Mouse (Mus musculus) heart, adult 2 months (tissue): ENCODE measurements around the gene Mettl15. TPM values are rescaled to one million over a fixed set of nuclear protein-coding genes. Genes with fewer than 3 reads are reported as not detected.

Experiments
- DNase-seq, 2 experiments: peaks; one replicate each; pipeline ENCODE4 v3.0.0; 2021
- H3K27ac ChIP-seq: fragments of 200-600 bp; 2 replicates; pipeline ENCODE4 v1.8.1; 2022
- H3K27me3 ChIP-seq: fragments of 200-500 bp; 2 replicates; pipeline ENCODE4 v1.6.1; 2012; ENCODE audit warnings: mild to moderate bottlenecking, low read length, inconsistent platforms, mixed read lengths; ENCODE audit not compliant: control insufficient read depth, insufficient read depth
- H3K36me3 ChIP-seq: fragments of 200-500 bp; 2 replicates; pipeline ENCODE4 v1.6.1; 2012; ENCODE audit warnings: low read length, inconsistent platforms; ENCODE audit not compliant: control insufficient read depth, insufficient read depth
- H3K4me1 ChIP-seq: fragments of 200-500 bp; 2 replicates; pipeline ENCODE4 v1.6.1; 2011; ENCODE audit warnings: low read length; ENCODE audit not compliant: control insufficient read depth, insufficient read depth
- H3K4me3 ChIP-seq: fragments of 200-600 bp; 2 replicates; pipeline ENCODE4 v1.8.1; 2022
- H3K79me2 ChIP-seq: fragments of 200-500 bp; replicated peaks from 2 replicates; pipeline ENCODE4 v1.6.1; 2012; ENCODE audit warnings: mild to moderate bottlenecking, inconsistent platforms, low read length, moderate library complexity, mixed read lengths; ENCODE audit not compliant: control insufficient read depth, insufficient read depth
- H3K9ac ChIP-seq: fragments of 200-500 bp; 2 replicates; pipeline ENCODE4 v1.6.1; 2012; ENCODE audit warnings: low read depth, mild to moderate bottlenecking, control low read depth, inconsistent platforms, low read length, mixed read lengths
- CTCF ChIP-seq: fragments of 200-600 bp; IDR thresholded peaks from 2 replicates; pipeline ENCODE4 v1.8.1; 2022; ENCODE audit warnings: antibody characterized with exemption, mild to moderate bottlenecking, moderate library complexity
- EP300 ChIP-seq: fragments of 200-500 bp; IDR thresholded peaks from 2 replicates; pipeline ENCODE4 v1.6.1; 2011; ENCODE audit warnings: low read depth, low read length, control low read depth; ENCODE audit not compliant: insufficient read depth
- POLR2A ChIP-seq: fragments of 200-500 bp; IDR thresholded peaks from 2 replicates; pipeline ENCODE4 v1.6.1; 2011; ENCODE audit warnings: mild to moderate bottlenecking, low read depth, low read length, control low read depth; ENCODE audit not compliant: insufficient read depth
- WGBS: fragments of 180-500 bp; shearing (Covaris S2); methylation state at CpG from one replicate; pipeline ENCODE4 v1.1.7; 2018; 5-methylcytosine and 5-hydroxymethylcytosine counted together
- intact Hi-C: fragments of 180-260 bp; cut with DNase I; formaldehyde crosslinking; loops from one replicate; pipeline ENCODE4 v1.15.1; 2025
- polyA plus RNA-seq: library from polyadenylated mRNA; depleted of rRNA; stranded (reverse); fragments of >200 nt; gene quantifications from 2 replicates; pipeline ENCODE4 v1.2.3, GENCODE M21; 2012
- total RNA-seq, 2 experiments: library from RNA; stranded (reverse); gene quantifications; 2 replicates each; pipeline ENCODE4 v1.2.3; 2021

The Mettl15 gene
- total and polyA plus RNA-seq, 3 experiments, result 7.1 to 12.9 (median 12.1) TPM

GRCm38 (mm10) chr2:109289327-109289726 lies 8.8 kb upstream of the Mettl15 start:
- Histone ChIP-seq H3K4me1 (no peaks in the 10 kb centered on the region), H3K79me2 (0 out of 2 replicates have a peak, but pooled peaks cover 1% of the 10 kb centered on the region), H3K9ac (no peak overlapping the region), H3K27me3 (no peaks in the 10 kb centered on the region), H3K27ac (no peak overlapping the region), H3K36me3 (no peaks in the 10 kb centered on the region), H3K4me3 (no peak overlapping the region)
- no peak for DNase-seq
- no peak for TF ChIP-seq CTCF
- no peak for TF ChIP-seq POLR2A
- TF ChIP-seq EP300, result no peak
- WGBS, result 95% methylated on average over 6 of the region's 6 CpGs
- intact Hi-C loops, result loop anchor here (10.0 kb wide), 1 partner anchor 405 kb away; no protein-coding TSS in a partner anchor

DNA sequence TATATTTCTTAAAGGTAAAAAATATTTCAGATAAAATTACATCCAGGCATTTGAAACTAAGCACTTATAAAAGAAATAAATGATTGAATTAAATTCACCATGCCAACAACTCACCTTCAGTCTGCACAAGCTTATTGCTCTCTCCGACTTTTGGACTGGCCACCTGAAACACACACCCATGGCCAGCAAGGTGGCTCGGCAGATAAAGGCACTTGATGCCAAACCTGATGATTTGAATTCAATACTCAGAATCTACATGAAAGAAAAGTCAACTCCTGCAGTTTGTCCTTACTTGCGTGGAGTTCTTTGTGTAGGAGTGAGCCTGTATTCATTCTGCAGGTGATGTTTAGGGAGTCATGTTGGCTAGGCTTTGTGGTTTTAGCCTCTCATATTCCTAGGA lies 3.6 kb upstream of the Mettl15 start:
- Histone ChIP-seq H3K9ac (no peak overlapping the region), H3K27me3 (no peaks in the 10 kb centered on the region), H3K4me3 (no peak overlapping the region), H3K36me3 (no peaks in the 10 kb centered on the region), H3K4me1 (0 out of 2 replicates have a peak, but pooled peaks cover 1% of the 10 kb centered on the region), H3K79me2 (0 out of 2 replicates have a peak, but pooled peaks cover 1% of the 10 kb centered on the region), H3K27ac (no peak overlapping the region)
- TF ChIP-seq EP300 (no peak), POLR2A (no peak), CTCF (no peak)
- no peak for DNase-seq
- 92% methylated on average over 3 of the region's 3 CpGs for WGBS
- intact Hi-C loops, result loop anchor here (10.0 kb wide), 1 partner anchor 411 kb away; no protein-coding TSS in a partner anchor

GRCm38 (mm10) chr2:109281341-109281690 lies 768 bp upstream of the Mettl15 start:
- Histone ChIP-seq H3K36me3 (no peaks in the 10 kb centered on the region), H3K79me2 (0 out of 2 replicates have a peak, but pooled peaks cover 1% of the 10 kb centered on the region), H3K27ac (peak overlapping the region; percentile 71), H3K9ac (no peak overlapping the region; the same call in 1 of the 2 replicates), H3K4me3 (peak overlapping the region; percentile 56), H3K4me1 (peaks cover 1% of the 10 kb centered on the region), H3K27me3 (no peaks in the 10 kb centered on the region)
- intact Hi-C loops, result loop anchor here (10.0 kb wide), 1 partner anchor 413 kb away; no protein-coding TSS in a partner anchor
- WGBS, result 0% methylated on average over 1 of the region's 1 CpGs
- TF ChIP-seq POLR2A, result no peak
- DNase-seq, result no peak

GRCm38 (mm10) chr2:109280272-109280599 lies 312 bp downstream of the Mettl15 start:
- H3K4me1 ChIP-seq, result peaks cover 1% of the 10 kb centered on the region
- H3K79me2 ChIP-seq, result no peaks in the 10 kb centered on the region
- DNase-seq, result no peak
- H3K27ac ChIP-seq, result peak overlapping the region; percentile 71
- no peaks in the 10 kb centered on the region for H3K27me3 ChIP-seq
- TF ChIP-seq POLR2A, result no peak
- TF ChIP-seq CTCF, result no peak
- no peak for TF ChIP-seq EP300
- no peaks in the 10 kb centered on the region for H3K36me3 ChIP-seq
- H3K4me3 ChIP-seq, result peak overlapping the region; percentile 56
- H3K9ac ChIP-seq, result peak overlapping the region; percentile 34
- WGBS, result 4% methylated on average over 4 of the region's 4 CpGs
- intact Hi-C loops, result loop anchor here (10.0 kb wide), 1 partner anchor 415 kb away; no protein-coding TSS in a partner anchor

DNA sequence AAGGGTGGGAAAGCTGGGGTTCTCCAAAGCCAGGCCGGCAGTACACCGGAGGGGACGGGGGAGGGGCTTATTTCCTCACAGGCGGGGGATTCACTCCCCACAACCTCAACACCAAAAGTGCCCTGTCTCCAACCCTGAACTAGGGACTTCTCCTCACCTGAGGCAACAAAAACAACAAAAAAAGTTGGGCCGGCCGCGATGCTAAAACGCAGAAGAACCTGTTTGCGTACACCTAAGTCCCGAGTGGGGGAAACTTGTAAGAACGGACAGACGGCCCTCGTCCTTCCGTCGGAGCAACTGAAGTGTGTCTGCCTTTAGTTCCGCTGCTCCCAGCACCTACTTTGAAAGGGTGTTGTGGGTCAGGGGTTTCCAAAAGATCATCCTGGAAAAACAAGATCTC lies 2.5 kb downstream of the Mettl15 start:
- TF ChIP-seq CTCF, result no peak
- TF ChIP-seq EP300, result no peak
- peak; percentile 44; the same call in 1 of the 2 replicates for TF ChIP-seq POLR2A
- Histone ChIP-seq H3K27me3 (no peaks in the 10 kb centered on the region), H3K9ac (peak overlapping the region; percentile 88), H3K27ac (peak overlapping the region; percentile 68), H3K36me3 (no peaks in the 10 kb centered on the region), H3K4me3 (peak overlapping the region; percentile 64), H3K4me1 (peaks cover 1% of the 10 kb centered on the region), H3K79me2 (no peaks in the 10 kb centered on the region)
- under 1% methylated on average over 16 of the region's 16 CpGs for WGBS
- intact Hi-C loops, result no loop called here
- DNase-seq, result peak; percentile 60 to 69

- intact Hi-C loops, result no loop called here
- H3K27me3 ChIP-seq, result no peaks in the 10 kb centered on the region
- peaks cover 1% of the 10 kb centered on the region for H3K4me1 ChIP-seq
- peak overlapping the region; percentile 68 for H3K27ac ChIP-seq
- H3K9ac ChIP-seq, result peak overlapping the region; percentile 88
- 6% methylated on average over 7 of the region's 7 CpGs for WGBS
- no peaks in the 10 kb centered on the region for H3K79me2 ChIP-seq
- no peak for DNase-seq
- peak overlapping the region; percentile 64 for H3K4me3 ChIP-seq
- TF ChIP-seq EP300, result no peak
- no peak for TF ChIP-seq POLR2A
- no peak for TF ChIP-seq CTCF
- no peaks in the 10 kb centered on the region for H3K36me3 ChIP-seq
Observed at GRCm38 (mm10) chr2:109277593-109277992, 3.0 kb downstream of the Mettl15 start.
